Mouse (Mus musculus) Patski (cell line): ENCODE measurements around the gene Alk. TPM values are rescaled to one million over a fixed set of nuclear protein-coding genes. Genes with fewer than 3 reads are reported as not detected.

Experiments used
- ATAC-seq: fragments of 100-300 bp; one replicate; pipeline ENCODE4 v1.8.0; 2021
- CTCF ChIA-PET: fragments of 350-600 bp; sonication (Branson Sonifier 250); formaldehyde crosslinking; loops from one replicate; lab custom pipeline; 2022; ENCODE audit warnings: inconsistent platforms; lab: Charles Lee
- POLR2A ChIA-PET: fragments of 350-600 bp; sonication (Branson Sonifier 250); formaldehyde crosslinking; loops from one replicate; lab custom pipeline; 2022; ENCODE audit warnings: antibody characterized with exemption, inconsistent platforms; lab: Charles Lee
- DNase-seq: peaks from one replicate; pipeline ENCODE4 v3.0.0-alpha.2; 2011; ENCODE audit warnings: low read depth, low spot score
- H3K27me3 ChIP-seq: fragments of 371-371 bp; one replicate; pipeline ENCODE4 v1.5.1; 2021
- CTCF ChIP-seq: fragments of 100-300 bp; IDR thresholded peaks from one replicate; pipeline ENCODE4 v1.5.1; 2021
- in situ Hi-C: fragments of 300-500 bp; cut with MboI; formaldehyde crosslinking; loops from 3 replicates; pipeline ENCODE4 v1.11.1; 2018; ENCODE audit warnings: low pct_unique_long_range_greater_than_20kb, mixed read lengths
- polyA plus RNA-seq: library from polyadenylated mRNA; unstranded; gene quantifications from one replicate; pipeline ENCODE4 v1.2.3, GENCODE M21; 2021

Gene Alk
- polyA plus RNA-seq, 1 experiment from 2014 or later, result 0.09 TPM

DNA sequence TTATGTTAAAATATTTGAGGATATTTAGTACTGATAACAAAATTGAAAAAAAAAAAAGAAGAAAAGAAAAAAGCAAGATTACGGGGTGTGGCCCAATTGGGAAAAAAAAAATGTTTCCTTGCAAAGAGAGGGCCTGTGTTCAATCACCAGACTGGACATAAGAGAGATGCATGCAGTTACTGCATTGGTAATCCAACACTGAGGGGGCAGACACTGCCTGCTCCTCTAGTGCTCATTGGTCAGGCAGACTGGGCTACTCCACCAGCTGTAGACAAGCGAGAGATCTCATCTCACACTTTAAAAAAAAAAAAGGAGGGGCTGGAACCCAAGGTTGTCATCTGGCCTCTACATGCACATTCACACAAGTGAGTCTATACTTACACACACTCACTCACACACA, 199.6 kb downstream of the Alk start:
- ATAC-seq (no peak), DNase-seq (no peak)
- ChIA-PET CTCF (no interaction called here), POLR2A (interaction anchor here (0.7 kb wide), 1 partner anchor 224 kb away, joined by 3 read pairs; no protein-coding TSS in a partner anchor)
- no peak for TF ChIP-seq CTCF
- in situ Hi-C loops, result no loop called here
- peaks cover 20% of the 10 kb centered on the region for H3K27me3 ChIP-seq

DNA sequence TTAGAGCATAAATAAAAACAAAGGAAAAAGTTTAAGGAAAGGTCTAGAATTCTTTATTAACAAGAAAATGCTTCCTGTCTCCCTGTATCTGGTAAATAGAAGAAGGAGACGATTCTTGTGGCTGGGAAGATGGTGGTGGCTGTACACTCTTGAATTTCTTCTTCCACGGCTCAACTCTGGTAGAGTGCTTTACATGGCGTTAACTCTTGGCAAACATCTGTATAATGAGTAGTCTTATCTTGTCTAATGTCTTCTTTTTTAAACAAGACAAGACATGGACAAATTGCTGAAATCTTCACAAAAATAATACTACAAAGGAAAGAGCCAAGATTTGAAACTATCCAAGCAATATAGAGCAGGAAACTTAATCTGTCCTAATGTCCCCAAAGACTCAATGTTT, 202.6 kb downstream of the Alk start:
- in situ Hi-C loops, result no loop called here
- ChIA-PET POLR2A (interaction anchor here (0.7 kb wide), 1 partner anchor 238 kb away, joined by 3 read pairs; no protein-coding TSS in a partner anchor), CTCF (no interaction called here)
- no peak for ATAC-seq
- no peak for TF ChIP-seq CTCF
- H3K27me3 ChIP-seq, result peaks cover 23% of the 10 kb centered on the region
- no peak for DNase-seq

DNA sequence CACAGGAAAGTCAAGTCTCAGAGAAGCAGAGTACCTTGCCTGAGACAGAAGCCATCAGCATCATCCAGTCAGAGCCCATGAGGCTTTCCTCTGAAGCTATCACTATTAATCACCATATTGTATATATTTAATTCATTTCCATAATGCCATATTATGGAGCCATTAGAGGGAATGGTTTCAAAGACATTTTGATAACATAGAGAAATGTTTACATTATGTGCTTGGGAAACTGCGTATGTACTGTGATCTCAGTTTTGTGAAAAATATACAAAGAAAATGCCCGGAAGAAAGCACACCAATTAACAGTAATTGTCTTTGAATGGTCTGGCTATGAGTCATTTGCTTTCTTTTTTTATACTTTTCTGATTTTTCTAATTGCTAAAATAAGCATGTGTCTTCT, 203.1 kb downstream of the Alk start:
- in situ Hi-C loops, result no loop called here
- ATAC-seq, result no peak
- H3K27me3 ChIP-seq, result peaks cover 26% of the 10 kb centered on the region
- ChIA-PET CTCF (no interaction called here), POLR2A (no interaction called here)
- DNase-seq, result no peak
- TF ChIP-seq CTCF, result no peak

DNA sequence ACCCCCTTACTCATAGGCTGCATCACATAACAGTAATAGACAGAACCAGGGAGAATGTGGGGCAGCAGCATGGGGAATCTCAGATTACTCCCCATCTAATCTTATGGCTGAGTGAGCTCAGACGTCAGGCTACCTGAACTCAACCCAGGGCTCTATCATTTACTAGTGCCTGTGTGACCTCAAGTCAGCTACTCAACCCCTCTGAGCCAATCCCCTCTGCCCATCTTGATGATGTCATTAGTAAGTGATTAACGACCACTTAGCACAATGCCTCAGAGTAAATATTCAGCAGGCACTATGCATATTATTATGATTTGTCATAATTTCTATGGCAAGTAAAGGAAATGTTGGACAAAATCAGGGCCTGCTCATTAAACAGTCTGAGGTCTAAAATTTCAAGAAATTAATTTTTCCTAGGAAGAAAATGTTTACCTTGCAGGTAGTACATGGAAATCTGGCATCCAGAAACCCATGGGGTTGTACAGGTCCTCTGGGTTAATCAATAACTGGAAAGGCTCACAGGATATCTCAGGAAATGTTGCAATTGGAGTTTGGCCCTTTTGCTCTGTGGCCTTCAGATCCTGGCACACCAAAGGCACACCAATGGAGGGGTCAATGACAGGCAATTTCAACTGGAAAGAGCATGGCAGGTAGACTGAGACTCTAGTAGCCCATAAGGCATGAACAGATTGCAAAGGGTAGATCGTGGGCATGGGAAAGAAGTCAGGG, 204.9 kb downstream of the Alk start:
- in situ Hi-C loops, result no loop called here
- TF ChIP-seq CTCF, result no peak
- no peak for DNase-seq
- ATAC-seq, result no peak
- ChIA-PET POLR2A (no interaction called here), CTCF (no interaction called here)
- peaks cover 32% of the 10 kb centered on the region for H3K27me3 ChIP-seq

DNA sequence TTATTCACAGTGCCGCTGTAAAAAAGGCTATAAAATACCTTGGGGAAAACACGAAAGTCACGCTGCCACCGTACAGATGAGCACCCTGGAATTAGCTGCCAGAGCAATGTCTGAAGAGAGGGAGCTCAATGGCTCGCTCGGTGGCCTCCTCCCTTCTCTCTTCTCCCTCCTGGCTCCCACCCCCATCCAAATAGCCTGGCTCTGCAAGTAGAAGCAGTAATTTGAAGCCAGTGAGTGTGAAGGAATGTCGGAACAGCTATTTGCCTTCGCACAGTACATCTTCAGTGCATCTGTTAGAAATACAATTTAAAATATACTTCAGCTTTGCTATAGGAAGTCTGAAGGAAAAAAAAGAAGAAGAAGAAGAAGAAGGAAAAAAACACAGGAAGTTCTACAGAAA, 208.5 kb downstream of the Alk start:
- DNase-seq (no peak), ATAC-seq (no peak)
- ChIA-PET CTCF (no interaction called here), POLR2A (no interaction called here)
- peaks cover 30% of the 10 kb centered on the region for H3K27me3 ChIP-seq
- TF ChIP-seq CTCF, result no peak
- in situ Hi-C loops, result no loop called here

DNA sequence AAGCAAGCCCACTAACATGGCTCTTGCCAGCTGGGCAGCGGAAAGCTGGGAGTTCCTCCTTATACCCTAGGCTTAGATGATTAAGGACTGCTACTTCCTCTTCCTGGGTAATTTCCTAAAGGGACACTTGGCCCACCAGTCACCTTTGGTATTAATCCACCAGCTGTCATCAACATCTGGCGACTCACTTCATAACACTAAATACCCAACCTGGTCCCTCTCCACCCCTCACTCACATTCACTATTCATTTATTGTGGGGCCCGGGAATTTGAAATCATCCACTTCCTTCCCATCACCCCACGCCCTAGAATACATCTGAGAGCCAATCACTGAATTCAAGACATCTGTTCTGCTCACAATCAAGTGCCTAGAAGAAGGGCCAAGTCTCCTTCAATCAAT, 235.4 kb downstream of the Alk start:
- no peak for TF ChIP-seq CTCF
- in situ Hi-C loops, result no loop called here
- ChIA-PET CTCF (no interaction called here), POLR2A (no interaction called here)
- no peak for ATAC-seq
- H3K27me3 ChIP-seq, result peaks cover 14% of the 10 kb centered on the region
- DNase-seq, result no peak

DNA sequence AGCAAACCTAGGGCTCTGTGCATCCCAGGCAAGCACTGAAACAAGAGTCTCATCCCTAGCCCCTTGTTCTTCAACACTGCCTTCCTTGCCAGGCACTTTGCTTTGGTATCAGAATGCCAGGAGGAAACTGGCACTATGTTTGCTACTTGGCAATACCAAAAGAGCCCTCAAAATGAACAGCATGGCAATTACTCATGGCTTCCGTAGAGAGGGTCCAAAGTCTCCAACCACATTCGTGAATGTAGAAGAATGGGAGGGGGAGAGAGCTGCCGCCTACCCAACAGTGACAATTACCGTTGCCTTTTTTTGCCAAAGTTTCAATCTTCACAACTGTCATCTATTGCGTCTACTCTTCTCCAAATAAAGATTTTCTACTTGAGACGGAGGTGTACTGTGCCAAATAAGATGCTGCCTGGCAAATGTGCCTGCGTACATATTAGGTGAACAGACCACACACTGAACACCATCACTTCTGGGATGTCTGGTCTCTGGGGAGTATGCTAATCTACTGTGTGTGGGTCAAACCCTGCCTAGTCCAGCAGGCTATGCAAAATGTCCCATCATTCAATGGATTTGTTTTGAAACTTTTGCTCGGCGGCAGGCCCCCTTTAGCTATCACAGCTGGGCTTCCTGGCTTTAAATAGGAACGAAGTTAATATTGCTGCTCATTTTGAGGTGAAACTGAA, 241.5 kb downstream of the Alk start:
- ATAC-seq (no peak), DNase-seq (no peak)
- in situ Hi-C loops, result no loop called here
- ChIA-PET POLR2A (no interaction called here), CTCF (no interaction called here)
- no peak for TF ChIP-seq CTCF
- H3K27me3 ChIP-seq, result peaks cover 9% of the 10 kb centered on the region

DNA sequence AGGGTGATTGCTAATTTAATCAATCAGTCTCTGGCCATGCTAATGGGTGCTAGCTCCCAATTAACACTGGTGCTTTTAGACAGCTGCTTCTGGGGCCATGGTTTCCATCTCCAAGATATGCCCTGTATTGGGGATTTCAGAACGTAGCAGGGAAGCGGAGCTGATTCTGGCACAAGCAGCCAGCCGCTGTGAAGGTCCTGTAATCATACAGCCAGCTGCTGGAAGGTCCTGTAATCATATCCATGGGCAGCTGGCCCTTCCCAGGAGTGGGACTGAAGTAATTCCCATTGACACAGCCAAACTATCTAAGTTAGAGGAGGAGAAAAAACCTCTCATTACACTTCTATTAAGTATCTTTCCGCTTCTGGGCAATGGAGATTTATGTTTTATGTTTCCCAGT, 242.5 kb downstream of the Alk start:
- CTCF ChIA-PET, result no interaction called here
- POLR2A ChIA-PET, result no interaction called here
- TF ChIP-seq CTCF, result no peak
- peaks cover 9% of the 10 kb centered on the region for H3K27me3 ChIP-seq
- DNase-seq (no peak), ATAC-seq (no peak)
- in situ Hi-C loops, result no loop called here

DNA sequence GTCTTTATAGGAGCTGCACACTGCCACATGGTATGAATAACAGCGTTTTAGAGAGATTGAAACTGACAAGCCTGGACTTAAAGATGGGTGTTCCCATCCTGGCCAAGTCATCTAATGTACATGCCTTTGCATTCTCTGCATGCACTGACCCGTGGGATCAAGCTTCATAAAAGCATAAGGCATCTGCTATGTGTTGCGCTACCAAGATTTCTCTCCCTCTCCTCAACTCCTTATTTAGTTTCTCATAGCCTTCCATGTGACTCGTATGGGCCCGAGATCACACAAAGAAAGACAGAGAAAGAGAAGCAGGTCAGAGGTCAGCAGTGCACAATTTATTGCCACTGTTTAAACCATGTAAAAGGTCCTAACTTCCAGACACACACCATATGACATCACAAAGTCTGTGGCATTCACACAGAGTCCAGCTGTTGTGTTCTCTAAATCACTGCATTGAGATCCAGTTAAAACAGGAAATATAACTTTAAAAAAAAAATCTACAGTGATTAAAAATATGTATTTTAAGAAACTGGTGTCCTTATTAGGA, 247.6 kb downstream of the Alk start:
- no peak for TF ChIP-seq CTCF
- ATAC-seq (no peak), DNase-seq (no peak)
- in situ Hi-C loops, result no loop called here
- CTCF ChIA-PET, result no interaction called here
- peaks cover 6% of the 10 kb centered on the region for H3K27me3 ChIP-seq
- POLR2A ChIA-PET, result no interaction called here

DNA sequence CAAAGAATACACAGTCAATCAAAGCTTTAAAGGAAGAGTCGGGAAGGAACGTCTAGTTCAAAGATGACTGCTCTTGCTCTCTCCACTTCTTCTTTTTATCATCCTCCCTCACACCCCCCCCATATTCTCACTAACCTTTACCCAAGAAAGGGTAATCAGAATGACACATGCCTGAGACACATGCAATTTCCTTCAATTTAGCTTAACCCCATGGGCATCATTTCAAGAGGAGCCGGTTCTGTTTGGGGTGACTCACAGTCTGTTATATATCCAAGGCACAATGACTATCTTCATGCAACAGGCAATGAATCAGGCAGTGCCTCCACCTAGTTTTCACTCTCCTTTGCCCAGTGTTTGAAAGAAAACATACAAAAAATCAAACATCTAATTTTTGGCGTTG, 265.0 kb downstream of the Alk start:
- in situ Hi-C loops, result no loop called here
- ATAC-seq (no peak), DNase-seq (no peak)
- ChIA-PET CTCF (no interaction called here), POLR2A (no interaction called here)
- no peak for TF ChIP-seq CTCF
- H3K27me3 ChIP-seq, result peaks cover 56% of the 10 kb centered on the region

DNA sequence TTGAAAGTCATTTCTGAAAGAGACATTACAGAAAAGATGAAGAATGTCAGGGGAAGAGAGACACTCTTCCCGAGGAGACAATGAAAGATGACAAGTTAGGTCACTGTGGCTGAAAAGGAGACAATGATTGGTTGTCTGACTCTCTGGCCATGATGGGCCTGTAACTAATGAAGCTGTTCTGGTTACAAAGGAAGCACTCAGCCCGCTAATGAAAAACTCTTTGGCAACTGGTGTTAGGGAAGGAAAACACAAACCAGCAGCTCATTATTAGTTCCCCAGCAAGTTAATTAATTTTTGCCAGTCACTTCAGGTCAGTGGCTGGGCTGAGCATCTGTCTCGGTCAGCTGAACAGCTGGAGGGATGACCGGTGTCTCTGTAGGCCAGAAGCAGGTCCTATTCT, 271.5 kb downstream of the Alk start:
- no peak for ATAC-seq
- peaks cover 50% of the 10 kb centered on the region for H3K27me3 ChIP-seq
- DNase-seq, result no peak
- in situ Hi-C loops, result no loop called here
- ChIA-PET CTCF (interaction anchor here (0.9 kb wide), 1 partner anchor 8 kb away, joined by 3 read pairs; no protein-coding TSS in a partner anchor), POLR2A (no interaction called here)
- no peak for TF ChIP-seq CTCF
